Mouse (Mus musculus): Measurements from ENCODE around the gene Cnot2.

Cnot2 gene

DNA sequence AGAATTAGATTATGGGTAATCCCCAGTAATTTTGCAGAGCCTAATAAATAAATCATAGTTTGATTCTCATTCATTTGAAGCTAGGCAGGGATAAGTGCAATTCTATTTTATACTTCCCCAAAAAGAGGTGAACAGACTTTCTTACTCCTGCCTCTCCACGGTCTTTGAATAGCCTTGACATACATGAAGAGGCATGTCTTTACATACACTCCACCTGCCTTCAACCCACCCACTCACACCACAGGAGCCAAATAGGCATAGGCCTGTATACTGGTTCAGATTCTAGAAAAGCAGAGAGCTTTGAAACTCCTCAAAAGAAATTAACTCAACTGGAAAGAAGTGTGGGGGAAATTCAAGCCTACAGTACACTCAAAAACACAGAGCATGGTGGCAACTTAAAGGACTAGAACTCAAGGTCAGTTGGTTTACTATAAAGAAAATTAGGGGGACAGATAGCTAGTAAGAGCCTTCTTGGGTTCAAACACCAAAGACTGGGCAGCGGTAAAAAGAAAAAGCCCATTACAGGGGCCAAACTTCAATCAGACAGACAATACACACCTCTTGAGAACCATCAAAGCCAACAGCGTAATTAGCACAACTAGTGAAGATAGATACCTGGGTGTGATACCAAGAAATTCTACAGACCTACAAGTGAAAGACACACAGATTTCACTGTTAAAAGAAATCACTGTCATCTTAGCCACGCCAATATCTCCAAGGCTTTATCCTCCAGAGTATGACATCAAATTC lies 18.4 kb downstream of the Cnot2 start:
- DNase-seq (ENCODE audit: low read depth in 2 of 2, low spot score in 2 of 2): no peak

DNA sequence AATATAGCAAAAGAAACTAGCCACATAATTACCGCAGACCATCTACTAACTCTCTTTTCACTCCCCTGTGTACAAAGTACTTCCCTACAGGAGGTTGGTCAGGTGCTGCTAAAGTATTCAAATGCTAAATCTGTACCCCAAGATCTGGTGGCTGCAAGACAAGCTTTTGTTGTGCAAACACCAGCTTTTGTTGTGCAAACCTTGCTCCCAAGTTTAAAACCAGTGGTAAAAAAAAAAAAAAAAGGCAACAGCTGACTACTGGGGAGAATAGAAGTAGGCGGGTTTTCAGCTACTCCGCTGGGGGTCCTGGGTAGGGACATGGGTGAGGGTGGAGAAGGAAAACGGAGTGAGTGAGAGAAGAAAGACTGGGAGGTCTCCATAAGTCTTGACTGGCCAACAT lies 19.1 kb downstream of the Cnot2 start:
- no peak for DNase-seq (ENCODE audit: low read depth in 2 of 2, low spot score in 2 of 2)

DNA sequence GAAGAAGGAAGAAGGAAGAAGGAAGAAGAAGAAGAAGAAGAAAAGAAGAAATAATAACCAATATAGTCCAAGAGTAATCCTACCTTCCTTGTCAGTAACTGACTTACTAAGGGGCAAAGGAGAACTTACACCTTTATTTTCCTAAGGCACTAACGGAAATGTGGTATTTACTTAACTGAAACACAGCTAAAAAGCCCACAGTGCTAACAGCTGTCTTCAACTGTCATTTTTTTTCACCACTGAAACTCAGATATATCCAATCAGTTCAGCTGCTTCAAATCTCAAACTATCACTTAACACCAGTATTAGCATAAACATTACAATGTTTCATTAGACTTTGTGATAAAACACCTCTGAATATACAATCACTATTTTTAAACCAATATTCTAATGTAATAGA lies 22.1 kb downstream of the Cnot2 start:
- DNase-seq (ENCODE audit: low read depth in 2 of 2, low spot score in 2 of 2): no peak

DNA sequence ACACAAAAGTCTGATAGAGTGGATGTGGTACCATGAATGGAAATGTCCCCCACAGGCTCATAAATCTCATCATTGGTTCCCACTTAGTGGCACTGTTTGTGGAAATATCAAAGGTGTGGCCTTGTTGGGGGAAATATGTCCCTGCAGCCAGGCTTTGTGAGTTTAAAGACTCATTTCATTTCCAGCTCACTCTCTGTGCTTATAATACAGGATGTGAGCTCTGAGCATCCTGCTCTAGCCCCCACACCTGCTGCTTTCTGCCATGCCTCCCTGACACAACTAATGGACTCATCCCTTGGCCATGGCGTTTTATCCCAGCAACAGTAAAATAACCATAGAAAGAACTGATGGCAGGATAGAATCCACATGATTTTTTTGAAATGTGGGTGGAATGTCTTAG lies 24.1 kb downstream of the Cnot2 start:
- DNase-seq (ENCODE audit: low read depth in 2 of 2, low spot score in 2 of 2): no peak

DNA sequence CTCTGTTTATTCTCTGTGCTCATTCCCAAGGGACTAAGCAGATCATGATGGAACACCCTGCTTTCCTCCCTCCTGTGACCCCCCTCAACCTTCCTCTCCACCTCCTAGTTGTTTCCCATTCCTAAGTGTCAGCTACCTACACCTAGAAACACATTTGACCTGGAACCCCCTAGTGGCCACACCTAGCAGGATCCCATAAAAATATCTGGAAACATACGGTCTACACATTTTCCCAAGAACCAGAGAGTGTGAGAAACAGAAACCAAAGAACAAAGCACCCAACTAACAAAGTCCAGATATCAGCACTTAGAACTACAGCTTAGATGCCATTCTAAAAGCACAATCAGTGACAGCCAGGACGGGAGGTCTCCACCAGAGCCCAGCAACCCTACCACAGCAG lies 26.9 kb downstream of the Cnot2 start:
- no peak for DNase-seq (ENCODE audit: low read depth in 2 of 2, low spot score in 2 of 2)

DNA sequence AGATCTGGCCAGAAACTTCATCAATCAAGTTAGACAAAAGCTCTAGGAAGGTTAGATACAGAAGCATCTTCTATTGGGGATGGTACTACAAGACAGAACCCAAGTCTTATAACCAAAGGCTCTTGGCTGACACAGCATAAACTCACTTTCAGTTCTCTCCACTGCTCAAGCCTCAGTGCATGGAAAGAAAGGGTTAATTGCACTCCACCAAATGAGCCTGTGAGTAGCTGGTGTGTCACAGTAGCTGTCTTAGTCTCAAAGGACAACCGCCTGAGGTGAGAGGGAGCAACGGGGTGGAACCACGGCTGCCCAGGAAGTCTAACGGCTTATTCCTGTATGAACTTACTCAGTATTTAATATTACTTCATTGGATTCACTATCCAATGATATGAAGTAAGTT lies 33.4 kb downstream of the Cnot2 start:
- no peak for DNase-seq (ENCODE audit: low read depth in 2 of 2, low spot score in 2 of 2)

DNA sequence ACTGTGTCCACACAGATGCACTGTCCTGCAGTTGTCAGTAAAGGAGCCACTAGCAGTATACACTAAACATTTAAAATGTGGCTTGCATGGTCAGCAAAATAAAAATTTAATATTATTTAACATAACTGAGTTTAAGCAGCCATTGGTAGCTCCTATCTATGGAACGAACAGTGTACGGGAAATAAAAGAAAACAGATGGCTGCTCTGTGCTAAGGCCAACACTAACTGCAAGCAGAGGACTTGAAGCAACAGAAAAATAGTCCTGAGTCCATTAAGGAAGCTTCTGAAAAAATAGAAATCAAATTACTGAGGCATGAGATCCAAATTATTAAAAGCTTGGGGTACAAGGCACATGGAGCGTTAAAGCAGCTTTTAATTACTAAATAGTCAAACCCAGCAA lies 35.1 kb downstream of the Cnot2 start:
- DNase-seq (ENCODE audit: low read depth in 2 of 2, low spot score in 2 of 2): no peak

DNA sequence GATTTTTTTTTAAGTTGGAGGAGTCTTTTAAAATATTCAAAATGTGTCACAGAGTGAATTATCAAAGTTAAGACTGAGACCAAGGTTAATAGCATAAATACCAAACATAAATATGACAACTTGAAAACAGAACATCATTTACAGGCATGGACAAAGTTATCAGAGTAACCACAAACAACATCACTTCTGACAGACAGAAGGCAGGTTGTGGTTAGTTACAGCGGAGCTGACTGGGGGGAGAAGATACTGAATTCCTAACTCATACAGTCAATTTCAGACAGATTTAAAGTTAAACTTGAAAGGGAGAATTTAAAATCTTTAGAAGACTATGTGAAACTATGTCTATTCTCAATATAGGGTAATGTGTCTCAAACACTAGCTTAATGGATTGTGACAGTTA lies 38.2 kb downstream of the Cnot2 start:
- DNase-seq (ENCODE audit: low read depth in 2 of 2, low spot score in 2 of 2): no peak

DNA sequence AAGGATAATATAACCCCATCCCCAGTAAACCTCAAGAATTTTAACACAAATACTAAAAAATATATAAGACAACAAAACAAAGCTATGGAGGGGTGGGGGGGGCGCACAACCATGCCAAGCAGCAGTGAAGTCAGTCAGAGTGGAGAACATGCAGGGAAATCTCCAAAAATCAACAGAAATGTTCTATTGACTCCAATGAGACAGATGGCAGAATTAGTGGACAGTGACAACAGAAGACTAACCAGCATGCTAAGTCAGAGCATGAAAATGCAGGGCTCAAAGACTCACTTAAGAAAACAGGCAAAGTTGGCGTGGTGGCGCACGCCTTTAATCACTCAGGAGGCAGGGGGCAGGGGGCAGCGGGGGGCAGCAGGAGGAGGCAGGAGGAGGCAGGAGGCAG lies 40.6 kb downstream of the Cnot2 start:
- no peak for DNase-seq (ENCODE audit: low read depth in 2 of 2, low spot score in 2 of 2)

DNA sequence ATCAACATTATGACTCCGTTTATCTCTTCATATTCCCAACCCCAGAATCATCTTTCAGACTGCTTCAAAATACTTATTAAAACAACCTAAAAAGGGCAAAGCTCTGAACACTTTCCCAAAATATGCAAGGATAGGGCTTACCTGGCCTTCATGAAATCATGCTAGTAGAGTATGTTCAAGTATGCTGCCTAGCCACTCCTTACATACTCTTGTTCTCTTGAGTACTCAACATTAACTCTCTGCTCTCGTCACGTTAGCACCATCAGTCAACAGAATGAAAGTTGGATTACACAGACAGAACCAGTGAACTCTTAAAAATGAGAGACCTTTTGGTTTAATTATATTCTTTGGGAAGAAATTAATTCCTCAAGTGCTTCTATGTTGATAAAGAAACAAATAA lies 43.8 kb downstream of the Cnot2 start:
- no peak for DNase-seq (ENCODE audit: low read depth in 2 of 2, low spot score in 2 of 2)

DNA sequence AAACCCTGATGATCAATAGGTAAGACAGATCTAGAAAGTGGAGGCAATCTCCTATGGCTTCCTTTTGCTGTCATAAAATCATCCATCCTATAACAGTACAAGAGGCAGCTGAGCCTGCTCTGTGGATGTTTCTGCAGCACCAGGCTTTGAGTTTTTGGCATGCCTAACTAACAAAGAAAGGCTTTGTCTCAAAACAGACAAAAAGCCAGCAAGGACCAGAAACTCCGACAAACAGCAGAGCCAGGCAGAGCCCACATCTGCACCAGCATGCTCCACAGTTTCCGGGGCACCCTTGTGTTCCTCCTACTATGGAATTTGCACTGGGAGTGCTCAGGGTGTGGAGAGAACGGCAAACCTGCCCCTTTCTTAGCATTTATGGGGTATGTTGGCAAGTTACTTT lies 47.0 kb downstream of the Cnot2 start:
- no peak for DNase-seq (ENCODE audit: low read depth in 2 of 2, low spot score in 2 of 2)

DNA sequence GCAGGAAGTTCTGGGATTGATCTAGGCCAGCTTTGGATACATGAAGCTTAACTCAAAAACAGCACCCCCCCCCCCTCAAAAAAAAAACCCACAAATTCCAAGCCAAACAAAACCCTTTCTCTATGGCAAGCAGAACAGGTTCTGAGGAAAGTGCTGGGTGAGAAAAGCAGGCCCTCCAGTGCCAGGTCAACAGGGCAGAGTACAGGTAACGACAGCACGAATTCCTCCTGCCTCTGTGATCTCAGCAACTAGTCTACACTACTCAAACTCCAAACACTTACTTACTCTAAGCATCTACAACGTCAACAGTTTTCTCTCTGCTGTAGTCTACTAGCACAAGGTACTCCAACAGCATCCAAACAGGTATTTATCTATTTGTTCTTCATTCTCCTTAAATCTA lies 48.8 kb downstream of the Cnot2 start:
- no peak for DNase-seq (ENCODE audit: low read depth in 2 of 2, low spot score in 2 of 2)

DNA sequence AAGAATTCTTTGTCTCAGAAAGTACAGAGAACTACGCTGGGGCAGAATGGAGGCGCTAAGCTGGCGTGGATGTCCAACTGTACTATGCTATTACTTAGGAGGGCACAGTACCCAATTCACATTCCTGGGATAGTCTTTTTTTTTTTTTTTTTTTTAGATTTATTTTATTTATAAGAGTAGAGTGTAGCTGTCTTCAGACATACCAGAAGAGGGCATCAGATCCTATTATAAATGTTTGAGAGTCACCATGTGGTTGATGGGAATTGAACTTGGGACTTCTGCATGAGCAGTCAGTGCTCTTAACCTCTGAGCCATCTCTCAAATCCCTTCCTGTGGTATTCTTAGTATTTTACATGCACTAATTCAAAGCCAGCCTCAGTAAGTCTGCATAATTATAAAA lies 50.2 kb downstream of the Cnot2 start:
- no peak for DNase-seq (ENCODE audit: low read depth in 2 of 2, low spot score in 2 of 2)

DNA sequence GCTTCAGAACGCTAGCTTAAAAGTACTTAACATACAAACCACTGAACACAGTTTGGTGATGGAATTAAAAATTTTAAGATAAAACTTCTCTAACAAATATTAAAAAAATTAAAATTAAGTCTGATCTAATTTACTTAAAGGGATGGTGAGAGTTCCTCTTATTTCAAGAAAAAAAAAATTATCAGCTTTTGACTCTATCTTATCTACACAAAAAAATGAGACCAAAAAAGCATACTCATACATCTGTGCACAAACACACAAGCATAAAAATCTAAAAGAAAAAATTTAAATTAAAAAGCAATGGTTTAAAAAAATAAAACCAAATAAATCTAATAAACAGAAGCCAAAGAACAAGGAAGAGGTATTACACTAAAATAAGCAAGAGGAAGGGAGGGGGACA lies 61.7 kb downstream of the Cnot2 start:
- no peak for DNase-seq (ENCODE audit: low read depth in 2 of 2, low spot score in 2 of 2)

DNA sequence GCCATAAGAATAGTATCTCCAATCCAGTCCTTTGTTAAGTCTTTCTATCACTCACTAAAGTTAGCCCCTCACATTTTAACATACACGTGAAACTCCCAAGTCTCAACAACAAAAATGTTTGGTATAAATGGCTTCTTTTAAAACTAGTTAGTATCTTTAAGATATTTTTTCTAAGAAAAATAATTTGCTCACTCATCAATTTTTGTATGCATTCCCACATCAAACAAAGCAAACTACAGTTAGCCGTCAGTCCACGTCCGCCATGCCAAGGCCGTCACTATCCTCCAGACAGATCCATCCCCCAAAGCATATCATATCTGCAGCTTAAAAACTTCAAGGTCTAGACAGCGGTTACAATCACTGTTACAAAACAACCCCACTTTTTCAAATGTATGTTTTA lies 65.7 kb downstream of the Cnot2 start:
- no peak for DNase-seq (ENCODE audit: low read depth in 2 of 2, low spot score in 2 of 2)

DNA sequence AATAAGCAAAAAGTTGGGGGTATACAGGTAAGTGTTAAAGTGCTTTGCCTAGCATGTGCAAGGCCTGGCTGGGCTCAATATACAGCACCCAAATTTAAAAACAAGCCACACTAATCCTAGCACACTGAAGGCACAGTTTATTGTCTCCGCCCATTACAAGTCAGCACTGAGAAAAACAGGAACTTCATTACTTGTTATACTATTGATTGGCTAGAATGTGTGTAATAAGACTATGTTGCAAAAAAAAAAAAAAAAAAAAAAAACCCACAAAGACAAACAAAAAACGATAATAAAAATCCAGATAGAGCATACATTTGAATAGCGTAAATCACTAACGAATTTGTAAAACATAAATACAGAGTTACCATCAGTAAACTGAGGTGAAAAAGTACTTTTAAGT lies 66.2 kb downstream of the Cnot2 start:
- DNase-seq (ENCODE audit: low read depth in 2 of 2, low spot score in 2 of 2): no peak

DNA sequence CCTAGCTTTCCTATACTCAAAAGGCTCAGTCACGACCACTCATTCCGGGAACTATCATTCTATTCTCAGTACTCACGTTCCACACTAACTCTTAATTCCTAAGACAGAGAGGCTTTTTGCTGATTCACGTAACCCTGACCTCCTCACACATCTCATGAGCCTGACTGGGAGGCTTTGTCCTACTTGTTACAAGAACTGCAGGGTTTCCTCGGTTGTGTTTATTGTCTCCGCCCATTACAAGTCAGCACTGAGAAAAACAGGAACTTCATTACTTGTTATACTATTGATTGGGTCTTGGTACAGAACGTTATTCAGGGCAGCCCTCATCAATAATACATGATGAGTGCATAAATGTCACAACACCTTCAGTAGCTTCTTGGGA lies 68.1 kb downstream of the Cnot2 start:
- DNase-seq (ENCODE audit: low read depth in 2 of 2, low spot score in 2 of 2): no peak

DNA sequence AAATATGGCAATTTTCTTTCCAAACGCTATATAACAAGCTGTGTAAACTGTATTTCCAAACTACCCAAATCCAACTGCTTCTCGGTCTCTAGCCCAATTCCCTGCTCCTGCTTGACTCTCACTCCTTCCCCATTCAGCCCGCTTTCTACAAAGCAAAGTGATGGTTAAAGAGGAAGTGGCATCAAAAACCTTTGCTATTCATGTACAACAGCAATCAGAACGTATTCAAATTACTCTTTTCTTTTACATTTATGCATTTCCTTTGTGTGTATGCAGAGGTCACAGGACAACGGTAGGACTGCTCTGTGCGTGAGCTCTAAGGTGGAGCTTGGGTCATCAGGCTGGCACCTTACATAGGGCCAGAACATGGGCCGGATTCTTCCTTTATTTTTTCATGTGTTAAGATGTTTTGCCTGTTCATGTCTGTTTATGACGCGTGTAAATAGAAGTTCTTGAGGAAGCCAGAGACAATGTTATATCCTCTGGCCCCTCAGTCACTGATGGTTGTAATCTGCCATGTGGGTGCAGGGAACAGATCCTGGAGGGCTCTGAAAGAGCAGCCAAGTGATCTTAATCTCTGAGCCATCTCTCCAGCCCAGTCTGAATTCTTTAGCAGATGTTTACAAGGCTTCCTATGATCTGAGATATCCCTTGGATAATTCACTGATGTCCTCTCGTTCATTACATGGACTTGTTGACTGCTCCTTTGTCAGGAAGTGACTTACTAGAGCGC lies 68.6 kb downstream of the Cnot2 start:
- DNase-seq (ENCODE audit: low read depth in 2 of 2, low spot score in 2 of 2): no peak

DNA sequence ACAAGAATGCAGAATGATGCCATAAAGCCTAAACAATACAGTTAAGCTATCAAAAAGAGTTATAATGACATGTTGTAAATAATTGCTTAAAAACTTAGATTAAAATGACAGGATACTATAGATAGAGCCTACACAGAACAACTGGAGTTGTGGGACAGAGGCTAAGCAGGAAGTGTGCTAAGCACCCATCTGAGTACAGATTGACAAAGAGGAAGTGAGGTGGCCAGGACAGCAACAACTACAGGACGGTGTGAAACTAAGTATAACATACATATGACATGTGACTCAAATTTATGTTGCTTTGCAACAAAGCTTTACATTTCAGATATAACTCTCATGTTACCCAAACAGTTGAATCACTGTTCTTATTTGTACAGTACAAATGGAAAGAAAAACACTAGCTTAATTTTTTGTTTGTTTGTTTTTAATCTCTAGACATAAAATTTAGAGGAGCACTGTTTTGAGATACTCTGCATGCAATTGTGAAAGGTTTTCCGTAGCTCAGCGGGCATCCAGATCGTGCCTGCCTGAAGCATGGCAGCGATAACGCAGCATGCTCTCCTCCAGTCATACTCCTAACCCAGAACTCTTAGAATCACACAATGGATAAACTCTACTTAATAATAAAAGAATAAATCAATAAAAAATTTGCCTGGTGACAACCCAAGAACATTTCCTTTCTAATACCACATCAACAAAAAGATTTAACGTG lies 75.9 kb downstream of the Cnot2 start:
- DNase-seq (ENCODE audit: low read depth in 2 of 2, low spot score in 2 of 2): no peak

DNA sequence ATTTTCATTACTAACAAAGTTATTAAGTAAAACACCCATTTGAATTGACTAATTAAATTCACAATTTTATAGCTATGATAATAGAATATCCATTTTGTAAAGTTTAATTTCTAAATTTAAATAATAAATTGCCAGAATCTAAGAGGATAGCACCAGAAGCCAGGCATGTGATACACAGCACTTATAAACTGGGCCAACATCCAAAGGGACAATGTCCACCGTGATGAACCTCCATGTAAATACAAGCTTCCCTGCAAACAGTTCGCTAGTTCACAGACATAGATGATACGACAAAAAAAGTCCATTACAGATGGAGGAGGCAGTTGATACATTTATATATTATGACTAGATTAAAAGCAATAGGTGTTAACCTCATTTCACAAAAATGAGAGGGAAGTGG lies 88.5 kb downstream of the Cnot2 start:
- no peak for DNase-seq (ENCODE audit: low read depth in 2 of 2, low spot score in 2 of 2)

DNA sequence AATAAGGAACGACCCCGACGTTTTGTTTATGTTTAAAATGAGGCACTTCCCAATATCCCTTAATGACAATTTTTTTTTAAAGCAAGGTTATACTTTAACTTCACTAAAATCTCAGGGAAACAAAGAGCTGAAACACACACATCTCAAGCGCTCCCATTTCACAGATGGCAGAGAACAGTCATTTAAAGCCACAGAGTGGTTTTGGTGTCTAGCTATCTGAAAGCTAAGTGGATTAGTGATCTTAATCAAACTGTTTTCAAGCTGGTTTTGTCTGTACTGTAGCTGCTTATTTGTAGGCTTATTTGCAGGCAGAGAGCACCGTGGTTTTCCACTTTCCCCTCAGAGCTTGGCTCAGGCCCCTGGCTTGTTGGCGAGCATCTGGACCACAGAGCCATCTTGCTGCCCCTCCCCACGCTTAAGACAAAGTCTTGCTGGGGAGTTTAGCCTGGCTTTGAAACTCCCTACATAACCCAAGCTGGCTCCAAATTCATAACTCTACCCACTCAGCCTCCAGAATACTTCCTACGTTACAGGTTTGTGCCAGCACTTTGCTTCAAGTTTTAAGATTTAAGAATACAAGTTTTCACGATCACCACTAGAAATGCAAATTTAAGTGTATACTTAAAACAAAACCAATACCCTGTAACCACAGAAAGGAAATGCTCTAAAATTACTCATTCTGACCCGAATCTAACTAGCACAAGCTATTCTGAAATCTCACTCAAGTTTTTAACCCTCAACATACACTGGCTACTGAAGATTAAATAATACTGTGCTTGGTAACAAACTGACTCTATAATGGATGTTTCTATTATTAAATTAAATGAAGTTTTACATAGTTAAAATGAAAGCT lies 94.2 kb downstream of the Cnot2 start:
- DNase-seq (ENCODE audit: low read depth in 2 of 2, low spot score in 2 of 2): no peak

DNA sequence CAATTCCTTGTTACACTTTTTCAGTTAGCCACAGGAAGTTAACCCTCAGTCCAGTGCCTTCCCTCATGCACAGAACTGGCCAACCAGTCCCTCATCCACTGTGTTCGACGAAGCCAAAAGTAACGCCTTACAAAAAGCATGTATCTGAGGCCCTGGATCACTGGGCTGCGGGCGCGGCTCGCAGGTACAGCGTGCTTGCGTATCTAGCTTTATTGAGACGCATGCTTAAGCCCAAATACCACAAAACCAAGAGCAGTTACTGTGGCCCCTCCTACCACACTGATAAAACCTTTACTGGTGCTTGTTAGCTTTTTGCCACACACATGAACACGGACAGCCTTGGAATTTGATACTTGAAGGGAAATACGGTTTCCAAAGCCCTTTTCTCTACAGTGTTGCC lies 99.4 kb downstream of the Cnot2 start:
- DNase-seq (ENCODE audit: low read depth in 2 of 2, low spot score in 2 of 2): no peak
